Mouse (Mus musculus): ENCODE results near the gene Defb29. TPM values are rescaled to one million over a fixed set of nuclear protein-coding genes. Genes with fewer than 3 reads are reported as not detected.

Defb29 gene
- not detected in 2 replicates for polyA plus RNA-seq (2015; fragmentation: Nextera tagmentation; extraction: Ambion mirVana)

DNA sequence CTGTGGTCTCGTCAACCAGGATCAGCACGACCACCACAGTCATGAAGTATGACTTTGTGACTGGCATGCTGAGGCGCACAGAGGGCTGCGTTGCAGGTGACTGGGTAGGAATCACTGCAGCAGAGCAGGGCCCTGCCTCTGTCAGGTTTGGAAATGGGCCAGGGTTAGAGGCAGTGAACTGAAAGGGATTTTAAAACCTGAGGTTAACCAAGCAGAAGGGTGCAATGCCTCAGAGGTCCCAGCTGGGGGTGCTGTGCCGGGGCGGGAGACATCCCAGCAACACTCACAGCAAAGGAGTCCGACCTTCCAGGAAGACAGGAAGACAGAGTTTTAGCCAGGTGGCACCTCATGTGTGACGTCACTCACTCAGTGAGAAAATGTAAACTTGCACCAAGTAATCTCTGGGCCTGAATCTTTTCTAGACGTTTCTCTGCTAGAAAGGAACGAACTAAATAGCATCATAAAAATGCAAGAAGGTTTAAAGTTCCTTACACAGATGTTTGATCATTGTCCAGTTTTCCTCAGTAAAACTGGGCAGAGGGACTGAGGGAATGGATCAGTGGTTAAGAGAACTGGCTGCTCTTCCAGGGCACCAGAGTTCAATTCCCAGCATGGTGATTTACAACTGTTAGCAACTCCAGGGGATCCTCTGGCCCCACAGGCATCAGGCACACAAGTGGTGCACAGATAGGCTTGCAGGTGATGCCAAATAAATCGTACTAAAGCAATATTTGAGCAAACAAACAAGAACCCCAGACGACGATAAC is at the start of gene Defb29:
Gene Defb29, minus strand, starts transcription at position 155 of the 767 bp plus-strand sequence.
- Histone ChIP-seq H3K4me2 (no peak within 1 kb of the TSS), H3K4me3 (replicated peaks) (no peak within 1 kb of the TSS), H3K9ac (no peak within 1 kb of the TSS), H3K9me3 (replicated peaks) (no peaks in the 10 kb centered on the region), H3K36me3 (replicated peaks) (no peaks in the 10 kb centered on the region), H3K4me1 (replicated peaks) (no peaks in the 10 kb centered on the region), H3K27ac (replicated peaks) (no peak within 1 kb of the TSS), H3K27me3 (no peaks in the 10 kb centered on the region)
- 46% methylated on average over 13 of the region's 13 CpGs for WGBS (ENCODE audit: insufficient replicate concordance)
- no peak for ATAC-seq (ENCODE audit: insufficient read depth)

DNA sequence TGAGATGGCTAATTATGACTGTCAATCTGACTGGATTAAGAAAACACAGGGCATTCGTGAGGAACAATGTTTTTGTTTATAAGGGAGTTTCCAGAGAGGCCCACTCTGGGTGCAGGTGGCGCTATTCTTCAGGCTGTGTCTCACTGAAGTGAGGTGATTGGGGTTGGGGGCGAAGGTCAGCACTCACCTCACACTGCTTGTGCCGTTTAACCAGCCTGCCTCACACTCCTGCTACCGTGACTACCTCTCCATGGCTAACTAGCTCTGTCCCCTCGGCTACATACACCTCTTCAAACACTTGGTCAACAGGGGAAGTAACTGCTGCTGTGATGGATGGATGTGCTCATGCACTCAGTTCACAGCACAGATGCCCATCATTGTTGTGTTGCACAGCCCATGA is 49.1 kb upstream of the Defb29 start:
- Histone ChIP-seq H3K9ac (no peak overlapping the region), H3K4me2 (no peak overlapping the region), H3K36me3 (replicated peaks) (no peaks in the 10 kb centered on the region), H3K9me3 (replicated peaks) (no peaks in the 10 kb centered on the region), H3K27ac (replicated peaks) (no peak overlapping the region), H3K4me3 (replicated peaks) (no peak overlapping the region), H3K27me3 (no peaks in the 10 kb centered on the region), H3K4me1 (replicated peaks) (no peaks in the 10 kb centered on the region)
- 32% methylated on average over 6 of the region's 6 CpGs for WGBS (ENCODE audit: insufficient replicate concordance)
- ATAC-seq (ENCODE audit: insufficient read depth) = no peak

DNA sequence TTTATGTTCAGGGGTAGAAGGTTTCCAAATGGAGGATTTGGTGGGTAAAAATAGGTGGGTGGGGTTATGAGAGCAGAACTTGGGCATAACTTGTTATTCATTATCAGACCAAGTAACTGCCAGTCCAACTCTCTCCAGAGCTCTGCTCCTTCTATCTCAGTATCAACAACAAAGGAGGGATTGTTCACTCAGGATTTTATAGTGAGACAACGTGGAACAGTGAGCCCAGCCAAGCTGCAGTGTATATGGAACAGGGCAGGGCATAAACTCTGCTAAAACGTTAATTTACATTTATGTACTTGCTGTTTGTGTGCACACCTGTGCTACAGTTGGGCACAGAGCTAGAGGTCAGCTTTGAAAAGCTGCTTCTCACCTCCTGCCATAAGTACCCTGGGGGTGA is 48.6 kb upstream of the Defb29 start:
- no peak overlapping the region for H3K4me3 ChIP-seq (replicated peaks)
- no peaks in the 10 kb centered on the region for H3K36me3 ChIP-seq (replicated peaks)
- no peak overlapping the region for H3K4me2 ChIP-seq
- H3K9me3 ChIP-seq (replicated peaks) = no peaks in the 10 kb centered on the region
- H3K27ac ChIP-seq (replicated peaks) = no peak overlapping the region
- 36% methylated on average over 2 of the region's 2 CpGs for WGBS (ENCODE audit: insufficient replicate concordance)
- no peaks in the 10 kb centered on the region for H3K4me1 ChIP-seq (replicated peaks)
- ATAC-seq (ENCODE audit: insufficient read depth) = no peak
- no peaks in the 10 kb centered on the region for H3K27me3 ChIP-seq
- H3K9ac ChIP-seq = no peak overlapping the region

DNA sequence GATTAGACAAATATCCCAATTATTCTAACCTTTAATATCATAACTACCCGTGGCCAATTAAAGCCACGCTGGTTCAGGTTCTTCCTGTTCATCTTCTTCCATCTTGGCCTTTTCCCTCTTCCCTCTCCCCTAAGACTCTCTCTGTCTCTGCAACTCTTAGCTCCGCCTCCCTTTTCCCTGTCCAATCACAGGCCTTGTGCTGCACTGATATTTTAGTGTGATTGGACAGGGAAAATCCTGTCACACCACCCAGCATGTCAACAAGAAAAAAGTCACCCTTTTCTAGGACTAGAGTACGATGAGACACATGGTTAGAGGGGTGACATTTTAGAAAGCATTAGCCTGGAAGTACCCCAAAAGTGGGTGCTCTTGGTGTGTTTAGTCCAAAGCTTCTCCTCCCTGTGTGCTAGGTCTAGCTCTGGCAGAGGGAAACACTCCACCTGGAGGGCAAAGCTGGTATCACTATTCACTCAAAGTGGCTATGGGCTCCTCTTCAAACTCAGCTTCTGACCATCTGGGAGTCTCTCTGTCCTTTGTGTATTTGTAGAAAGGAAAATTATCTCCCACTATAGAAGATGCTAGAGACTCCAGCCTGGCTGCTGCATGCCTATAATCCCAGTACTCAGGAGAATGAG is 47.1 kb upstream of the Defb29 start:
- Histone ChIP-seq H3K27me3 (no peaks in the 10 kb centered on the region), H3K9ac (no peak overlapping the region), H3K27ac (replicated peaks) (no peak overlapping the region), H3K36me3 (replicated peaks) (no peaks in the 10 kb centered on the region), H3K4me3 (replicated peaks) (no peak overlapping the region), H3K9me3 (replicated peaks) (no peaks in the 10 kb centered on the region), H3K4me1 (replicated peaks) (no peaks in the 10 kb centered on the region), H3K4me2 (no peak overlapping the region)
- WGBS (ENCODE audit: insufficient replicate concordance) = 52% methylated on average over 4 of the region's 4 CpGs
- ATAC-seq (ENCODE audit: insufficient read depth) = no peak

DNA sequence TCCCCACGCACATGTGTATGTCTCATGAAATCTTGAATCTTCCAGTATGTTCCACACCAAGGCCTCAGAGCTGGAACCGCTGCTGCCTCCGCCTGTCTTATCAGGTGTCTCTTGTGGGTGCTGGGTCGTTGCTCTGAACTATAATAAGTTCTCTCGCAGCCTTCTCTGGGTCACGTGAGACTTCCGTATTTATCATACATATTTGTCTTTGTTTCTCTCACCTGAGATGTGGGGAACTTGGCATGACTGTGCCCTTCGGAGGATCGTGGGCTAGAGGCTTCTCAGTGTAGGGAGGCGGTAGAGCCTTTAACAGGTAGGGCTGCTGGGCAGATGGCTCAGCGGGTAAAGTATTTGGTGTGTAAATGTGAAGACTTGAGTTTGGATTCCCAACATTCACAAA is 40.7 kb upstream of the Defb29 start:
- WGBS (ENCODE audit: insufficient replicate concordance) = 59% methylated on average over 11 of the region's 11 CpGs
- Histone ChIP-seq H3K9me3 (replicated peaks) (no peaks in the 10 kb centered on the region), H3K4me2 (no peak overlapping the region), H3K27ac (replicated peaks) (no peak overlapping the region), H3K36me3 (replicated peaks) (no peaks in the 10 kb centered on the region), H3K4me3 (replicated peaks) (no peak overlapping the region), H3K9ac (no peak overlapping the region), H3K4me1 (replicated peaks) (no peaks in the 10 kb centered on the region), H3K27me3 (no peaks in the 10 kb centered on the region)
- no peak for ATAC-seq (ENCODE audit: insufficient read depth)

DNA sequence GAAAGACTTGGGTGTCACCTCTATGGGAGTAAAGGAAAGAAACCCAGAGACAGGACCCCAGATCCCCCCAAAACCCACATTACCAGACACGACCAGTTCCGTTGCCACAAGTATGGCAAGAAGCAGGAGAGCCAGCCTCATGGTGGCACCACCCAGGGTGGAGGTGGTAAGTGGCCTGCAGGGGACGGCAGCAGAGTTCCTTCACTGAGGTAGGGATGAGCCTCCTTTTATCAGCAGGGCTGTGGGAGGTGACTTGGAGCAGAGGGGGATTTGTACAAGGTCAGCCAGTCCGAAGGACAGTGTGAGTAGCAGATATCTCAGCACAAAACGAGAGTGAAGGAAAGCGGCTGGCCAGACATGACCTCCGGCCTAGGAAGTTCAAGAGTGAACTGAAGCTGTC is 40.2 kb upstream of the Defb29 start, which contains the start of gene Defb19:
Gene Defb19, minus strand, starts transcription at position 206 of the 400 bp plus-strand sequence.
- no peaks in the 10 kb centered on the region for H3K36me3 ChIP-seq (replicated peaks)
- H3K9me3 ChIP-seq (replicated peaks) = no peaks in the 10 kb centered on the region
- H3K4me1 ChIP-seq (replicated peaks) = no peaks in the 10 kb centered on the region
- ATAC-seq (ENCODE audit: insufficient read depth) = no peak
- H3K9ac ChIP-seq = no peak within 1 kb of the TSS
- H3K27ac ChIP-seq (replicated peaks) = no peak within 1 kb of the TSS
- no peak within 1 kb of the TSS for H3K4me3 ChIP-seq (replicated peaks)
- H3K4me2 ChIP-seq = no peak within 1 kb of the TSS
- whole genome bisulfite sequencing (ENCODE audit: insufficient replicate concordance) = 44% methylated on average over 7 of the region's 7 CpGs
- no peaks in the 10 kb centered on the region for H3K27me3 ChIP-seq

DNA sequence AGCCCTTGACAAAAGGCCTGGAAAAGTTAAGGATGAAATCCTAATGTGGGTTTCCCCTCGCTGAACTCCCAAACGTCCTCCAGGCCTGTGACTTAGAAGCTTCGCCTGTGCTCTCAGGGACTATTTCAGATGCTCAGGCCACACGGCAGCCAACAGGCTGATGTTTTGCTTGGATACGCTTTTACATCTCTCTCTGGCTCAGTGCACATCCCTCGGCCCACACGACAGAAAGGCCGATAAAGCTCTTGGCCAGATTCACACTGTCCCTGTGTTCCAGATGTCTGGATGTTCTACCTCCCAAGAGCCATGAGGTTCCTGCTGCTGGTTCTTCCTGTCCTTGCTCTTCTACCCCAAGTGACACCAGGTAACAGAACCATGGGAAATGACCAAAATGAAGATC is 33.6 kb upstream of the Defb29 start:
- Histone ChIP-seq H3K27ac (replicated peaks) (no peak overlapping the region), H3K36me3 (replicated peaks) (no peaks in the 10 kb centered on the region), H3K4me2 (no peak overlapping the region), H3K4me1 (replicated peaks) (no peaks in the 10 kb centered on the region), H3K27me3 (no peaks in the 10 kb centered on the region), H3K9ac (no peak overlapping the region), H3K4me3 (replicated peaks) (no peak overlapping the region), H3K9me3 (replicated peaks) (no peaks in the 10 kb centered on the region)
- 73% methylated on average over 8 of the region's 8 CpGs for WGBS (ENCODE audit: insufficient replicate concordance)
- no peak for ATAC-seq (ENCODE audit: insufficient read depth)

DNA sequence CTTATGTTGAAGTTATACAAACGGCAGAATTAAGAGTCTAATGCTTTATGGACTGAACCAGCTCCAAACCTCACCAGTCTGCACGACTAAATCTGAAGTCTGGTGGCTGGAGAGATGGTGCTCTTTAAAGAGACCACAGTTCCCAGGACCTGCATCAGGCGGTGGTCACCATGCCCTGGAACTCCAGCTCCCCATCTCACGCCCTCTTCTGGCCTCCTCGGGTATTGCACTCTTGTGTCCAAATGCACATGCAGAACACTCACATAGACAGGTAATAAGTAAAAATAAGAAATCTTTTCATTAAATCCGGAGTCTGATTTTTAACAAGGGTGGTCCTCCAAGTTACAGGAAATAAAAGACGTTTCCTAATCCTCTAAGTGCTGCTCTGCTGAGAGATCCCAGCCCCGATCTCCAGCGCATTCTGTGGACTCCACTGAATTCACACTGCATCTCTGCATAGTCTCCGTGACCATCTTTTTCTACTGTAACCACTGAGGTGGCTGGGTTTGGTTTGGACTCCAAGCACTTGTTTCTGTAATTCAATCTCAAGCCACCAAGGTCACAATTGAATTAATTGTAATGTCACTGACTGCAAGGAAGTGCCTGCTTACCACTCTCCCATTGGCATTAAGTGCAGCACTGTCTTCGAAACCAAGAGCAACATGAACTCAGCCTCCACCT is 32.4 kb upstream of the Defb29 start, which contains the start of gene Defb21:
Gene Defb21, plus strand, starts transcription at position 631 of the 681 bp plus-strand sequence.
- Histone ChIP-seq H3K9ac (no peak within 1 kb of the TSS), H3K27me3 (no peaks in the 10 kb centered on the region), H3K4me2 (no peak within 1 kb of the TSS), H3K9me3 (replicated peaks) (no peaks in the 10 kb centered on the region), H3K4me3 (replicated peaks) (no peak within 1 kb of the TSS), H3K27ac (replicated peaks) (no peak within 1 kb of the TSS), H3K36me3 (replicated peaks) (no peaks in the 10 kb centered on the region), H3K4me1 (replicated peaks) (no peaks in the 10 kb centered on the region)
- 44% methylated on average over 11 of the region's 11 CpGs for WGBS (ENCODE audit: insufficient replicate concordance)
- no peak for ATAC-seq (ENCODE audit: insufficient read depth)

DNA sequence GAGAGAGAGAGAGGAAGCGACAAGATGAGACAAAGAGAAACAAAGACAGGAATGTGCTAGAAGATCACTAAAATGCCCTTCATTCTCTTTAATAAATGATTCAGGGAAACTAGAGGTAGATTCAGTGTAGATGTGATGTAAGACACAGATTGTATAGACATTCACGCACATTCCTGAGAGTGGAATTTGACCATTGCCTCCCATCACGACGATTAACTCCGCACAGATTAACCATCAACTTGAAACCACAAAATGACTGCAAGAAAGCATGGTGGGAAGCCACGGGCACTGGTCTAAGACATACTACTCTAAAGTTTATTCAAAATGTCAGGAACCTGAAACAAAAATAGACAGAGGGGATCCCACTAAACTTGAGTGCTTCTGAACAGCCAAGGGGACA is 30.4 kb upstream of the Defb29 start:
- no peaks in the 10 kb centered on the region for H3K9me3 ChIP-seq (replicated peaks)
- H3K9ac ChIP-seq = no peak overlapping the region
- H3K4me3 ChIP-seq (replicated peaks) = no peak overlapping the region
- 46% methylated on average over 6 of the region's 6 CpGs for WGBS (ENCODE audit: insufficient replicate concordance)
- H3K36me3 ChIP-seq (replicated peaks) = no peaks in the 10 kb centered on the region
- H3K4me2 ChIP-seq = no peak overlapping the region
- no peaks in the 10 kb centered on the region for H3K4me1 ChIP-seq (replicated peaks)
- H3K27ac ChIP-seq (replicated peaks) = no peak overlapping the region
- ATAC-seq (ENCODE audit: insufficient read depth) = no peak
- no peaks in the 10 kb centered on the region for H3K27me3 ChIP-seq

DNA sequence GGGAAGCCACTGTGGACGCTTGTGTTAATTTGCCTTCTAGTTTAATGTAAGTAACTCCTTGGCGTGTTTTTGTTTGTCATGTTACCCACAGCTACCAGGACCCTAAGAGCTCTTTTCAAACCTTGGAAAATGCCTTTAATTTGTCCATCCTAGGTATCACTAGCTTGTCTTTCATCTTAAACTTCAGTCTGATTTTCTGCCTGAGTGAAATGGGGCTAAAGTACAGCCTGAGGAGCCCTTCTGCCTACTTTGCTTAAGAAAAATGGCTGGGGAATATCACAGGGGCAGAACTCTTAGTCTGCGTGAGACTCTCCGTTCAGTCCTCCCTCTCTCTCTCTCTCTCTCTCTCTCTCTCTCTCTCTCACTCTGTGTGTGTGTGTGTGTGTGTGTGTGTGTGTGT is 30.0 kb upstream of the Defb29 start:
- Histone ChIP-seq H3K4me3 (replicated peaks) (no peak overlapping the region), H3K4me2 (no peak overlapping the region), H3K9me3 (replicated peaks) (no peaks in the 10 kb centered on the region), H3K36me3 (replicated peaks) (no peaks in the 10 kb centered on the region), H3K27me3 (no peaks in the 10 kb centered on the region), H3K4me1 (replicated peaks) (no peaks in the 10 kb centered on the region), H3K9ac (no peak overlapping the region), H3K27ac (replicated peaks) (no peak overlapping the region)
- no peak for ATAC-seq (ENCODE audit: insufficient read depth)
- 61% methylated on average over 4 of the region's 4 CpGs for WGBS (ENCODE audit: insufficient replicate concordance)

DNA sequence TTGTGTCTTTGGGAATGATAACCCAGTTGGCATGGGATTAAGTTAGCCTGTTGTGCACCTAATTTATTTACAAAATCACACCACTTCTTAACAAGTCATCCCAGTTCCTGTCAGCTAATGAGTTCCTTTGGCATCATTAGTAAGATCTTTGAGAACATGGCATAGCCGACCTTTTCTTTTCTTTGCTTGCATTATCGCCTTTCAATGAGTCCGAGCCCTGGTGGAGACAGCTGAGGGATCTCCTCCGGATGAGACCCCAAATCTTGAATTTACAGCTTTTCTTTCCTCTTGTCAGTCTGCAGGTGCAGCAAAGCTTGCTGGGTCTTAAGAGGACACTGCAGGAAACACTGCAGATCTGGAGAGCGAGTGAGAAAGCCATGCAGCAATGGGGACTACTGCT is 29.1 kb upstream of the Defb29 start, which contains the start of gene Gm17416:
Gene Gm17416, plus strand, starts transcription at position 301 of the 400 bp plus-strand sequence.
- ATAC-seq (ENCODE audit: insufficient read depth) = no peak
- H3K27me3 ChIP-seq = no peaks in the 10 kb centered on the region
- no peak within 1 kb of the TSS for H3K4me3 ChIP-seq (replicated peaks)
- no peaks in the 10 kb centered on the region for H3K9me3 ChIP-seq (replicated peaks)
- no peak within 1 kb of the TSS for H3K27ac ChIP-seq (replicated peaks)
- no peak within 1 kb of the TSS for H3K4me2 ChIP-seq
- no peaks in the 10 kb centered on the region for H3K4me1 ChIP-seq (replicated peaks)
- H3K9ac ChIP-seq = no peak within 1 kb of the TSS
- 67% methylated on average over 5 of the region's 5 CpGs for WGBS (ENCODE audit: insufficient replicate concordance)
- H3K36me3 ChIP-seq (replicated peaks) = no peaks in the 10 kb centered on the region
